Mouse (Mus musculus) erythroblast, embryonic 14.5 days (primary cell): Measurements from ENCODE around the gene Prss42.

ENCODE experiments used
- GATA1 ChIP-seq: IDR thresholded peaks from 2 replicates; pipeline ENCODE4 v1.6.1; 2012; ENCODE audit warnings: low read length, inconsistent platforms, mixed read lengths
- TAL1 ChIP-seq: IDR thresholded peaks from 3 replicates; pipeline ENCODE4 v1.6.1; 2012; ENCODE audit warnings: low read length, inconsistent platforms, mixed read lengths

DNA sequence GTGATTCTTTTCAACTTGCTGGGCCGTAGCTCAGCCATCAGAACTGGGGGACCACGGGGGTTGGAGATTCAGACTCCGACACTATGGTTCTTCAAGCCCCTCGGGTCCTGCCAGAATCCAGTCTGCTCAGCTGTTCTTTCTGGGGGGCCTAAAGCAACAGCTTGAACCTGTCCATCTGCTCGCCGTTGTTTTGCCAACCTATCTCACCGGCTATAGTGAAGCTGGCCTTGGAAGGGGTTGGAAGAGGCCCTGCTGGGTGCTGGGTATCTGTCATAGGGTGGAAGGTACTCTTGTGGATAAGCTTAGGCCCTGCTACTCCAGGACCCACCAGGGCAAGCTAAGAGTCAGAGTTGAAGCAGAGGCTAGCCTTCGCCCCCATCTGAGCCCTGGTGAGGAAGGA, 37.1 kb upstream of the Prss42 start:
- TF ChIP-seq GATA1 (no peak), TAL1 (no peak)
